ENCODE assay signal across 22 mouse cellular contexts in the genomic region with DNA sequence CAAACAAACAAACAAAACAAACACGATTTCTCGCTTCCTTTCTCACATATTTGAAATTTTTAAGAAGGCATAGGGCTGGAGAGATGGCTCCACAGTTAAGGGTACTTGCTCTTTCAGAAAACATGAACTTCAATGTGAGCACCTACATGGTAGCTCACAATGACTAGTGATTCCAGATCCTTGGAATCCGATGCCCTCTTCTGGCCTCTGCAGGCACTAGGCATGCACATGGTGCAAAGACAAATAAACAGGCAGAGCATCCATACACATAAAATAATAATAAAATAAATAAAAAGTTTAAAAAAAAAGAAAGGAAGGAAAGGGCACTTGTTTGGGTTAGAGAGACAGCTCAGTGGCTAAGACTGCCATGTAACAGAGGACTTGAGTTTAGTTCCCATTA. TPM values are rescaled to one million over a fixed set of nuclear protein-coding genes. Genes with fewer than 3 reads are reported as not detected.
DNase-seq lines count a peak whose midpoint lies in the region; ATAC-seq and TF ChIP-seq lines count a peak whose summit lies in the region.
"Had no signal": no experiment of that assay in that cellular context is flagged by ENCODE, and none has a peak within 500 bp of the region (broad histone marks: within the 10 kb centered on the region; RNA-seq: fewer than 3 reads in every experiment).

No protein-coding gene starts in this region.

- no peaks in the 10 kb centered on the region for H3K9me3 ChIP-seq in heart, postnatal 0 days (replicated peaks; ENCODE audit: control insufficient read depth, low read length)
- no peaks in the 10 kb centered on the region for H3K9me3 ChIP-seq in heart, embryonic 11.5 days (replicated peaks; ENCODE audit: control insufficient read depth, low read length)
- no peaks in the 10 kb centered on the region for H3K9me3 ChIP-seq in liver, postnatal 0 days (ENCODE audit: low read length)
- no peaks in the 10 kb centered on the region for H3K9me3 ChIP-seq in liver, embryonic 11.5 days (ENCODE audit: control insufficient read depth, low read length)
- H3K9me3 ChIP-seq in CH12.LX (replicated peaks; ENCODE audit: low read length) (no peaks in the 10 kb centered on the region), ES-E14 (ENCODE audit: control insufficient read depth, insufficient read depth, low read depth, low read length) (no peaks in the 10 kb centered on the region)
- H3K9me3 ChIP-seq: embryonic facial prominence, embryonic 12.5 days; heart, embryonic 12.5 days; limb, embryonic 10.5 days; liver, embryonic 15.5 days; megakaryocyte, embryonic 14.5 days had no signal

- TF ChIP-seq RAD21 in CH12.LX (IDR thresholded peaks at IDR 0.05; ENCODE audit: low read depth, low read length), result no peak

- in situ Hi-C loops in CH12.LX (cut with MboI; ENCODE audit: low pct_ligation_motif_present, low pct_unique_long_range_greater_than_20kb, low sequenced_read_pairs) (no loop called here), ES-E14 (cut with MboI; ENCODE audit: low sequenced_read_pairs in 2 of 2, unreplicated experiment in 2 of 2) (no loop called here)

- H3K9ac ChIP-seq in heart, postnatal 0 days (replicated peaks; ENCODE audit: low read depth, low read length), result no peak overlapping the region
- H3K9ac ChIP-seq in heart, embryonic 11.5 days (ENCODE audit: low read depth, low read length), result no peak overlapping the region
- no peak overlapping the region for H3K9ac ChIP-seq in liver, postnatal 0 days (replicated peaks)
- H3K9ac ChIP-seq in liver, embryonic 11.5 days (ENCODE audit: low read depth, low read length), result no peak overlapping the region
- no peak overlapping the region for H3K9ac ChIP-seq in CH12.LX (ENCODE audit: insufficient read depth, low read depth)
- H3K9ac ChIP-seq in ES-E14 (ENCODE audit: insufficient read depth, low read depth, low read length, poor library complexity, severe bottlenecking), result no peak overlapping the region
- H3K9ac ChIP-seq: embryonic facial prominence, embryonic 12.5 days; heart, embryonic 12.5 days; liver, embryonic 15.5 days had no signal

- H3K27ac ChIP-seq in heart, postnatal 0 days (ENCODE audit: low read depth), result no peak overlapping the region
- no peak overlapping the region for H3K27ac ChIP-seq in heart, embryonic 11.5 days (ENCODE audit: low read depth, low read length)
- no peak overlapping the region for H3K27ac ChIP-seq in liver, postnatal 0 days (ENCODE audit: low read depth)
- no peak overlapping the region for H3K27ac ChIP-seq in liver, embryonic 11.5 days (ENCODE audit: low read depth, low read length)
- H3K27ac ChIP-seq in CH12.LX (ENCODE audit: insufficient read depth, low read depth), result no peak overlapping the region
- no peak overlapping the region for H3K27ac ChIP-seq in ES-E14 (ENCODE audit: insufficient read depth, low read depth, low read length, poor library complexity, severe bottlenecking)
- H3K27ac ChIP-seq: embryonic facial prominence, embryonic 12.5 days; limb, embryonic 10.5 days; liver, embryonic 15.5 days had no signal

- no peak overlapping the region for H3K4me3 ChIP-seq in heart, postnatal 0 days (ENCODE audit: low read depth, low read length)
- H3K4me3 ChIP-seq in heart, embryonic 11.5 days (ENCODE audit: low read depth, low read length), result no peak overlapping the region
- no peak overlapping the region for H3K4me3 ChIP-seq in liver, postnatal 0 days (ENCODE audit: low read depth, low read length)
- no peak overlapping the region for H3K4me3 ChIP-seq in liver, embryonic 11.5 days (ENCODE audit: low read depth, low read length)
- H3K4me3 ChIP-seq in CH12.LX (replicated peaks in 1 of 3; ENCODE audit: low read depth in 2 of 3, low read length in 2 of 3, poor library complexity in 1 of 3) (no peak overlapping the region), ES-E14 (ENCODE audit: insufficient read depth in 1 of 2, low read depth in 1 of 2, low read length in 2 of 2, poor library complexity in 1 of 2, severe bottlenecking in 1 of 2) (no peak overlapping the region)
- H3K4me3 ChIP-seq: embryonic facial prominence, embryonic 12.5 days; heart, embryonic 12.5 days; limb, embryonic 10.5 days; liver, embryonic 15.5 days; megakaryocyte, embryonic 14.5 days; myocyte had no signal

- WGBS in heart, postnatal 0 days, result 65% methylated on average over 3 of the region's 3 CpGs
- 76% methylated on average over 3 of the region's 3 CpGs for WGBS in heart, embryonic 11.5 days (ENCODE audit: insufficient replicate concordance)
- WGBS in liver, postnatal 0 days (ENCODE audit: insufficient replicate concordance), result 67% methylated on average over 3 of the region's 3 CpGs
- WGBS in liver, embryonic 11.5 days, result 72% methylated on average over 3 of the region's 3 CpGs

- H3K79me2 ChIP-seq in CH12.LX (replicated peaks; ENCODE audit: control insufficient read depth, extremely low read depth, insufficient read depth, poor library complexity, severe bottlenecking), result no peaks in the 10 kb centered on the region

- TF ChIP-seq CTCF in heart, postnatal 0 days (IDR thresholded peaks at IDR 0.05; ENCODE audit: low read depth), result peak; percentile 17; the same call in 1 of the 2 replicates
- peak; percentile 41; the same call in 1 of the 2 replicates for TF ChIP-seq CTCF in liver, postnatal 0 days (IDR thresholded peaks at IDR 0.05; ENCODE audit: low read depth)
- TF ChIP-seq CTCF in CH12.LX (conservative IDR thresholded peaks at IDR 0.05 in 1 of 2, IDR thresholded peaks at IDR 0.05 in 1 of 2; ENCODE audit: low read depth in 2 of 2, low read length in 2 of 2), result peak in 1 of 2 experiments; percentile 17; a peak in 1 of 4 replicates

- H3K4me2 ChIP-seq in heart, postnatal 0 days (ENCODE audit: low read depth, low read length), result no peak overlapping the region
- no peak overlapping the region for H3K4me2 ChIP-seq in heart, embryonic 11.5 days
- H3K4me2 ChIP-seq in liver, postnatal 0 days (ENCODE audit: low read depth, low read length), result no peak overlapping the region
- H3K4me2 ChIP-seq in liver, embryonic 11.5 days, result no peak overlapping the region
- H3K4me2 ChIP-seq in CH12.LX (ENCODE audit: insufficient read depth, low read depth, poor library complexity, severe bottlenecking), result 0 out of 2 replicates have a peak overlapping the region, but pooled peaks have one; percentile 13
- H3K4me2 ChIP-seq: embryonic facial prominence, embryonic 12.5 days; heart, embryonic 12.5 days; liver, embryonic 15.5 days had no signal

- H3K4me1 ChIP-seq in heart, postnatal 0 days (ENCODE audit: control insufficient read depth, insufficient read depth), result no peaks in the 10 kb centered on the region
- H3K4me1 ChIP-seq in heart, embryonic 11.5 days (ENCODE audit: control insufficient read depth, insufficient read depth, low read length), result no peaks in the 10 kb centered on the region
- H3K4me1 ChIP-seq in liver, postnatal 0 days (ENCODE audit: insufficient read depth), result no peaks in the 10 kb centered on the region
- H3K4me1 ChIP-seq in liver, embryonic 11.5 days (replicated peaks; ENCODE audit: control insufficient read depth, insufficient read depth, low read length), result no peaks in the 10 kb centered on the region
- no peaks in the 10 kb centered on the region for H3K4me1 ChIP-seq in CH12.LX (ENCODE audit: control insufficient read depth in 1 of 2, insufficient read depth in 2 of 2)
- H3K4me1 ChIP-seq in ES-E14 (ENCODE audit: control insufficient read depth in 2 of 2, insufficient read depth in 2 of 2, low read length in 2 of 2, poor library complexity in 1 of 2), result no peaks in the 10 kb centered on the region
- H3K4me1 ChIP-seq: embryonic facial prominence, embryonic 12.5 days; heart, embryonic 12.5 days; limb, embryonic 10.5 days; liver, embryonic 15.5 days; megakaryocyte, embryonic 14.5 days had no signal

- dilution Hi-C loops in CH12.LX (cut with MboI; ENCODE audit: extremely low pct_ligation_motif_present, extremely low pct_unique_long_range_greater_than_20kb, low sequenced_read_pairs), result no loop called here

- no peaks in the 10 kb centered on the region for H3K27me3 ChIP-seq in heart, postnatal 0 days (ENCODE audit: control insufficient read depth, insufficient read depth, low read length)
- H3K27me3 ChIP-seq in heart, embryonic 11.5 days (ENCODE audit: control insufficient read depth, insufficient read depth, low read length), result no peaks in the 10 kb centered on the region
- H3K27me3 ChIP-seq in liver, postnatal 0 days (ENCODE audit: insufficient read depth, low read length), result no peaks in the 10 kb centered on the region
- no peaks in the 10 kb centered on the region for H3K27me3 ChIP-seq in liver, embryonic 11.5 days (replicated peaks; ENCODE audit: control insufficient read depth, insufficient read depth, low read length)
- H3K27me3 ChIP-seq in CH12.LX (replicated peaks), result no peaks in the 10 kb centered on the region
- H3K27me3 ChIP-seq: embryonic facial prominence, embryonic 12.5 days; heart, embryonic 12.5 days; liver, embryonic 15.5 days; megakaryocyte, embryonic 14.5 days had no signal

- TF ChIP-seq POLR2A in CH12.LX (IDR thresholded peaks at IDR 0.05; ENCODE audit: low read depth, low read length), result no peak

- no peaks in the 10 kb centered on the region for H3K36me3 ChIP-seq in heart, postnatal 0 days (replicated peaks; ENCODE audit: control insufficient read depth, insufficient read depth, low read length)
- H3K36me3 ChIP-seq in heart, embryonic 11.5 days (ENCODE audit: control insufficient read depth, insufficient read depth, low read length), result no peaks in the 10 kb centered on the region
- no peaks in the 10 kb centered on the region for H3K36me3 ChIP-seq in liver, postnatal 0 days (replicated peaks; ENCODE audit: insufficient read depth, low read length)
- H3K36me3 ChIP-seq in liver, embryonic 11.5 days (ENCODE audit: control insufficient read depth, insufficient read depth, low read length), result no peaks in the 10 kb centered on the region
- H3K36me3 ChIP-seq in CH12.LX (replicated peaks in 1 of 2; ENCODE audit: control insufficient read depth in 1 of 2, insufficient read depth in 1 of 2, low read length in 1 of 2) (no peaks in the 10 kb centered on the region), ES-E14 (ENCODE audit: control insufficient read depth, insufficient read depth, low read length, poor library complexity, severe bottlenecking) (no peaks in the 10 kb centered on the region)
- H3K36me3 ChIP-seq: embryonic facial prominence, embryonic 12.5 days; heart, embryonic 12.5 days; limb, embryonic 10.5 days; liver, embryonic 15.5 days had no signal

- ATAC-seq in heart, postnatal 0 days (ENCODE audit: insufficient read depth, low read depth), result no peak
- ATAC-seq in heart, embryonic 11.5 days (replicated peaks; ENCODE audit: insufficient number of reproducible peaks, low FRiP score, low TSS enrichment), result no peak
- ATAC-seq in liver, postnatal 0 days, result no peak
- ATAC-seq in liver, embryonic 11.5 days (replicated peaks; ENCODE audit: low FRiP score), result no peak
- ATAC-seq: inflammation-experienced regulatory T-cells, adult 6 months had no signal

- no peak for DNase-seq in heart, postnatal 0 days (ENCODE audit: low spot score)
- no peak for DNase-seq in liver, postnatal 0 days
- DNase-seq in liver, embryonic 11.5 days (ENCODE audit: low spot score), result no peak
- DNase-seq in CH12.LX (ENCODE audit: extremely low read depth), result no peak
- DNase-seq in ES-E14 (ENCODE audit: low read depth, low spot score), result no peak
- DNase-seq in urinary bladder, adult 18-20 months (ENCODE audit: low spot score in 2 of 2), result no peak
- DNase-seq: cerebellum, adult 8-10 months; gastrocnemius, postnatal 25 days; retina, postnatal 1 day had no signal

- TF ChIP-seq EP300 in heart, postnatal 0 days (IDR thresholded peaks at IDR 0.05; ENCODE audit: low read depth), result no peak
- TF ChIP-seq EP300 in liver, postnatal 0 days (IDR thresholded peaks at IDR 0.05; ENCODE audit: low read depth), result no peak
- no peak for TF ChIP-seq EP300 in CH12.LX (IDR thresholded peaks at IDR 0.05; ENCODE audit: low read length)

RNA-seq across cellular contexts. Expression of gene Ros1, which starts 12.2 kb away (rescaled TPM):
- total RNA-seq in heart, postnatal 0 days (2014; rRNA removed; ENCODE audit: low replicate concordance), result not detected in 2 replicates
- polyA plus RNA-seq in heart, postnatal 0 days (2015; fragmentation: Nextera tagmentation; extraction: Ambion mirVana), result not detected in 2 replicates
- polyA plus RNA-seq in heart, embryonic 11.5 days (2014; fragmentation: Nextera tagmentation; extraction: Ambion mirVana), result not detected in 2 replicates
- not detected in 2 replicates for polyA plus RNA-seq in liver, postnatal 0 days (2015; fragmentation: Nextera tagmentation; extraction: Ambion mirVana)
- polyA plus RNA-seq in liver, embryonic 11.5 days (2014; fragmentation: Nextera tagmentation; extraction: Ambion mirVana), result 0.09 TPM in 1 of 2 replicates, not detected in the other
- total RNA-seq in CH12.LX (2012; rRNA removed) (not detected in 2 replicates), CH12.LX (2014; rRNA removed) (not detected in 2 replicates), ES-E14 (2012; rRNA removed) (0.04 TPM in 1 of 2 replicates, not detected in the other)
- polyA plus RNA-seq in CH12.LX (2012; ENCODE audit: insufficient read length, low read depth), result not detected in 2 replicates
- total RNA-seq: adrenal gland, adult 18-20 months; hematopoietic stem cell, adult 5-6 weeks; neutrophil, adult 5-6 weeks had no signal
- polyA plus RNA-seq: embryonic facial prominence, embryonic 12.5 days; frontal cortex, adult 2 months; inflammation-experienced regulatory T-cells, adult 6 months; large intestine, adult 2 months; limb, embryonic 10.5 days had no signal

RNA-seq across cellular contexts. Expression of gene Dcbld1, which starts 50.5 kb away (rescaled TPM):
- 1.9 and 6.5 TPM in 2 replicates for total RNA-seq in heart, postnatal 0 days (2014; rRNA removed; ENCODE audit: low replicate concordance)
- polyA plus RNA-seq in heart, postnatal 0 days (2015; fragmentation: Nextera tagmentation; extraction: Ambion mirVana), result 4.1 and 5.1 TPM in 2 replicates
- polyA plus RNA-seq in heart, embryonic 11.5 days (2014; fragmentation: Nextera tagmentation; extraction: Ambion mirVana), result 6.8 and 9.5 TPM in 2 replicates
- polyA plus RNA-seq in liver, postnatal 0 days (2015; fragmentation: Nextera tagmentation; extraction: Ambion mirVana), result 5.1 and 7.4 TPM in 2 replicates
- 11.9 and 13.5 TPM in 2 replicates for polyA plus RNA-seq in liver, embryonic 11.5 days (2014; fragmentation: Nextera tagmentation; extraction: Ambion mirVana)
- total RNA-seq in CH12.LX (2012; rRNA removed) (0.88 and 0.93 TPM in 2 replicates), CH12.LX (2014; rRNA removed) (2.7 and 2.9 TPM in 2 replicates), ES-E14 (2012; rRNA removed) (32.5 and 33.2 TPM in 2 replicates)
- 3.5 TPM in 2 replicates for polyA plus RNA-seq in CH12.LX (2012; ENCODE audit: insufficient read length, low read depth)
